Mouse (Mus musculus) ES-Bruce4 (cell line): ENCODE results near the gene Ccser1. TPM values are rescaled to one million over a fixed set of nuclear protein-coding genes. Genes with fewer than 3 reads are reported as not detected.

Source experiments
- H3K27ac ChIP-seq: 2 replicates; pipeline ENCODE4 v1.5.1; 2012; ENCODE audit warnings: low read length, inconsistent platforms; ENCODE audit not compliant: insufficient read depth
- H3K27me3 ChIP-seq: 2 replicates; pipeline ENCODE4 v1.6.1; 2012; ENCODE audit warnings: mild to moderate bottlenecking, low read length, inconsistent platforms; ENCODE audit not compliant: control insufficient read depth, poor library complexity, insufficient read depth, severe bottlenecking
- H3K36me3 ChIP-seq: 2 replicates; pipeline ENCODE4 v1.6.1; 2012; ENCODE audit warnings: inconsistent platforms, mild to moderate bottlenecking, low read length, moderate library complexity; ENCODE audit not compliant: control insufficient read depth, poor library complexity, insufficient read depth, severe bottlenecking
- H3K4me1 ChIP-seq: one replicate; pipeline ENCODE4 v1.8.1; 2011; ENCODE audit warnings: low read length; ENCODE audit not compliant: control insufficient read depth, insufficient read depth
- H3K4me3 ChIP-seq: 2 replicates; pipeline ENCODE4 v1.5.1; 2011; ENCODE audit warnings: low read depth, mild to moderate bottlenecking, low read length
- H3K9ac ChIP-seq: 2 replicates; pipeline ENCODE4 v1.6.1; 2012; ENCODE audit warnings: low read depth, mild to moderate bottlenecking, inconsistent platforms; ENCODE audit not compliant: poor library complexity, severe bottlenecking
- H3K9me3 ChIP-seq: replicated peaks from 2 replicates; pipeline ENCODE4 v1.6.1; 2012; ENCODE audit warnings: mild to moderate bottlenecking, low read length, inconsistent platforms; ENCODE audit not compliant: control insufficient read depth, poor library complexity, insufficient read depth, severe bottlenecking
- CTCF ChIP-seq: IDR thresholded peaks from one replicate; pipeline ENCODE4 v1.8.1; 2011; ENCODE audit warnings: low read depth, low read length
- EP300 ChIP-seq: IDR thresholded peaks from 2 replicates; pipeline ENCODE4 v1.6.1; 2011; ENCODE audit warnings: low read depth, low read length; ENCODE audit not compliant: insufficient read depth
- POLR2A ChIP-seq: IDR thresholded peaks from one replicate; pipeline ENCODE4 v1.8.1; 2011; ENCODE audit warnings: low read length; ENCODE audit not compliant: insufficient read depth
- polyA plus RNA-seq: library from polyadenylated mRNA; stranded (reverse); fragments of >200 nt; gene quantifications from 2 replicates; pipeline ENCODE4 v1.2.4, GENCODE M21; 2011; ENCODE audit warnings: low read depth; ENCODE audit not compliant: missing spikeins, insufficient read depth, insufficient read length

Gene Ccser1
- polyA plus RNA-seq, 1 experiment: 1.1 TPM

- no peak overlapping the region for H3K27ac ChIP-seq
- no peak overlapping the region for H3K9ac ChIP-seq
- H3K4me3 ChIP-seq: no peak overlapping the region
- H3K4me1 ChIP-seq: no peaks in the 10 kb centered on the region
- no peaks in the 10 kb centered on the region for H3K27me3 ChIP-seq
- no peak for TF ChIP-seq POLR2A
- H3K36me3 ChIP-seq: no peaks in the 10 kb centered on the region
- no peaks in the 10 kb centered on the region for H3K9me3 ChIP-seq
Observed at GRCm38 (mm10) chr6:61902715-61903114, 722.6 kb downstream of the Ccser1 start.

- TF ChIP-seq POLR2A (no peak), EP300 (no peak), CTCF (no peak)
- Histone ChIP-seq H3K4me1 (no peaks in the 10 kb centered on the region), H3K27me3 (no peaks in the 10 kb centered on the region), H3K4me3 (no peak overlapping the region), H3K27ac (no peak overlapping the region), H3K36me3 (no peaks in the 10 kb centered on the region), H3K9me3 (no peaks in the 10 kb centered on the region), H3K9ac (no peak overlapping the region)
Observed at GRCm38 (mm10) chr6:61912896-61913295, 732.8 kb downstream of the Ccser1 start.

DNA sequence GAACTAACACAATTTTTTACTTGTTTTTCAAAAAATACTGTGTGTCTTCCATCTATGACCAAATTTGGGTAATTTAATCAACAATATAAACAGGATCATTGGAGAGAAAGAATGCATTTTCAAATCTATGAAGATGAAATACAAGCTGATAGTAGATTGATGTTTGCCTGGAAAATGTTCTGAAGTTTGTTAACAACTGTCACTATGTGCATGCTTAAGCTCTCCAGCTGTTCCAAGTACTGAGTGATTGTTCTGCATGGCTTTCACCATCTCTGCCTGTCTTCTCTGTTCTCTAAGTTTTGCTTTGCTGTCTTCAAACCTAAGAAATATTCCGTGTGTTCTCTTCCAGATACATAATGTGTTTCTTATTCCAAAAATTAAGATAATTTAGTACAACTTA, 751.5 kb downstream of the Ccser1 start:
- H3K27ac ChIP-seq: no peak overlapping the region
- TF ChIP-seq EP300 (no peak), CTCF (no peak), POLR2A (no peak)
- no peaks in the 10 kb centered on the region; the same call in 1 of the 2 replicates for H3K27me3 ChIP-seq
- no peaks in the 10 kb centered on the region for H3K9me3 ChIP-seq
- no peaks in the 10 kb centered on the region for H3K4me1 ChIP-seq
- no peaks in the 10 kb centered on the region for H3K36me3 ChIP-seq
- H3K9ac ChIP-seq: no peak overlapping the region
- H3K4me3 ChIP-seq: no peak overlapping the region

- no peak for TF ChIP-seq POLR2A
- TF ChIP-seq CTCF: no peak
- no peak for TF ChIP-seq EP300
- Histone ChIP-seq H3K4me3 (no peak overlapping the region), H3K4me1 (no peaks in the 10 kb centered on the region), H3K9ac (no peak overlapping the region), H3K36me3 (no peaks in the 10 kb centered on the region), H3K9me3 (no peaks in the 10 kb centered on the region), H3K27me3 (no peaks in the 10 kb centered on the region; the same call in 1 of the 2 replicates), H3K27ac (no peak overlapping the region)
Observed at GRCm38 (mm10) chr6:61936656-61937055, 756.5 kb downstream of the Ccser1 start.

DNA sequence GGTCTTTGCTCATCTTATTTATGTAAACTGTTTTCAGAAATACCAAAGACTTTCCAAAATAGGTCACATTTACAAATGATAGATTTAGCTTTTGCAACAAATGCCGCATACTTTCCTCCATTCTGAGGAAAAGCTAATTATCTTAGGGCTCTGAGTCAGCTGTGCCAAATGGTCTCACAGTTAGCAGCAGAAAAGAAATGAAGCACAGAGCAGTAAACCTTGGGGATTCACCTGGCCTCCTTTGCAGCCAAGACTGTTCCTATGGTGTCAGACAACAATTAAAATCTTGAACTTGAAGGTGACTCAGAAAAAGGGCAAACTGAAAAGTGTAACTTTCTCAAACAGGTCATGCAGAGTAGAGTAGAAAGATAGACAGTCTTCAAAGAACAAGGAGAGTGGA, 759.1 kb downstream of the Ccser1 start:
- Histone ChIP-seq H3K4me3 (no peak overlapping the region), H3K9me3 (no peaks in the 10 kb centered on the region), H3K4me1 (no peaks in the 10 kb centered on the region), H3K36me3 (no peaks in the 10 kb centered on the region), H3K27ac (no peak overlapping the region), H3K27me3 (no peaks in the 10 kb centered on the region), H3K9ac (no peak overlapping the region)
- TF ChIP-seq EP300 (no peak), POLR2A (no peak), CTCF (no peak)

DNA sequence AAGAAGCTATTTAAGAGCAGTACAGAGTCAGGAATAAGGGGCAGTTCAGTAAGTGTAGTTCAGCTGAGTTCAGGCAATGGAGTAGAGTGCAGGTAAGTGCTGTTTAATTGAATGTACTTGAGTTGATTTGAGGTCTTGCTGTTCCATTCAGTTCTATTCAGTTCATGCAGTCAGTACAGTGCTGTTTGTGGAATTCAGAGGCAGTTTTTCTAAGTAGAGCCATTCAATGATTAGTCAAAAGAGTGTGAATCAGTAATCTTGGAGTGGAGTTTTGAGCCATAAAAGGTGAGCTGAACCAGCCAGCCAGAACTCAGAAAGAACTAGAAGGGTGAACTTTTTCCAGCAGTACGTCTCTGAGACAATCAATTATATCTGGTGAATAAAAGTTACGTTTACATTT, 773.6 kb downstream of the Ccser1 start:
- TF ChIP-seq POLR2A: no peak
- TF ChIP-seq EP300: no peak
- TF ChIP-seq CTCF: no peak
- Histone ChIP-seq H3K27me3 (no peaks in the 10 kb centered on the region), H3K27ac (no peak overlapping the region), H3K9me3 (no peaks in the 10 kb centered on the region), H3K4me1 (peaks cover 2% of the 10 kb centered on the region), H3K9ac (no peak overlapping the region), H3K4me3 (no peak overlapping the region), H3K36me3 (no peaks in the 10 kb centered on the region)

GRCm38 (mm10) chr6:61976878-61977277, 796.8 kb downstream of the Ccser1 start:
- TF ChIP-seq POLR2A: no peak
- no peak for TF ChIP-seq EP300
- TF ChIP-seq CTCF: no peak

More at GRCm38 (mm10) chr6:61976878-61977277, 796.8 kb downstream of the Ccser1 start:
- no peaks in the 10 kb centered on the region for H3K27me3 ChIP-seq
- H3K9me3 ChIP-seq: no peaks in the 10 kb centered on the region
- no peak overlapping the region for H3K9ac ChIP-seq
- no peaks in the 10 kb centered on the region for H3K36me3 ChIP-seq
- H3K4me3 ChIP-seq: no peak overlapping the region
- H3K27ac ChIP-seq: no peak overlapping the region
- H3K4me1 ChIP-seq: no peaks in the 10 kb centered on the region
